Mouse (Mus musculus): ENCODE measurements around the gene Npcd.

DNA sequence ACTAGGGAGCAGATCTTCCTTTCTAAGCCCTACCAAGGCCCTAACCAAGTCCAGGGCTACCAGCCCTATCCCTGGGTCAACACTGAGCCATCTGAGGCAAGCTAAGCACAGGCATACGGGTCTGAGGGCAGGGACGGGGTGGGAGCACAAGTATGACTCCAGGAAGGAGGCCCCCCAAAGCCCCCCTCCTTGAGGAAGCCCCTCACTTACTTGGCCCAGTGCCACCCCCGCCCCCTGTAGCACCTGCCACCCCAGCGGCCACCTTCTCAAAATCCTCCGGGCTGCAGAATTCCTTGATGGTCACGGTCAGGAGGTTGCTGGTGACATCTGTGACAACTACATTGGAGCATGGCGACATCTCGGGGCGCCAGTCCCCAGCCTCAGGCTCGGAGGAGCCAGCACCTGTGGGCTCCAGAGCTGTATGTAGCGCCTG lies 6.2 kb downstream of the Npcd start:
- TF ChIP-seq CTCF (IDR thresholded peaks at IDR 0.05; ENCODE audit: low read depth) (no peak), EP300 (optimal IDR thresholded peaks at IDR 0.05) (no peak)

Measured in stomach, postnatal 0 days (tissue).